Mouse (Mus musculus) thymus, adult 2 months (tissue): ENCODE data around the gene Tnfsf13.

Source experiments
- CTCF ChIP-seq: fragments of 200-500 bp; IDR thresholded peaks from 2 replicates; pipeline ENCODE4 v1.5.1; 2012; ENCODE audit warnings: mild to moderate bottlenecking, control low read depth, low read length, moderate library complexity, borderline replicate concordance; ENCODE audit not compliant: control insufficient read depth, poor library complexity, insufficient read depth; ENCODE audit errors: extremely low read depth
- POLR2A ChIP-seq: fragments of 200-500 bp; IDR thresholded peaks from 2 replicates; pipeline ENCODE4 v1.6.1; 2012; ENCODE audit warnings: mild to moderate bottlenecking, low read length, control low read depth, moderate library complexity; ENCODE audit not compliant: control insufficient read depth, poor library complexity, insufficient read depth; ENCODE audit errors: extremely low read depth

GRCm38 (mm10) chr11:69654760-69655159 lies 30.8 kb downstream of the Tnfsf13 start:
- TF ChIP-seq POLR2A (no peak), CTCF (no peak)
